Mouse (Mus musculus) MEL (cell line): ENCODE measurements around the gene Dhx35. TPM values are rescaled to one million over a fixed set of nuclear protein-coding genes. Genes with fewer than 3 reads are reported as not detected.

Source experiments
- DNase-seq: peaks from one replicate; pipeline ENCODE4 v3.0.0; 2011; ENCODE audit warnings: low read depth, low spot score
- H3K27ac ChIP-seq: 2 replicates; pipeline ENCODE4 v1.5.1; 2012; ENCODE audit warnings: low read depth, mild to moderate bottlenecking, control low read depth, low read length, moderate library complexity; ENCODE audit not compliant: control insufficient read depth
- H3K27me3 ChIP-seq, 2 experiments: fragments of 150-350 bp in 1 of 2; sonication (generic) in 1 of 2; 2 replicates each; pipeline ENCODE4 v1.6.1; 2012; ENCODE audit warnings: low read length in 2 of 2, mild to moderate bottlenecking in 2 of 2, improper control_type of control experiment in 1 of 2, moderate library complexity in 1 of 2; ENCODE audit not compliant: insufficient read depth in 2 of 2, control insufficient read depth in 1 of 2
- H3K36me3 ChIP-seq, 2 experiments: 2 replicates each; pipeline ENCODE4 v1.6.1; 2012 to 2014; ENCODE audit warnings: low read length in 2 of 2, improper control_type of control experiment in 1 of 2, inconsistent platforms in 1 of 2, mild to moderate bottlenecking in 1 of 2; ENCODE audit not compliant: insufficient read depth in 2 of 2, control insufficient read depth in 1 of 2
- H3K4me1 ChIP-seq, 2 experiments: fragments of 150-350 bp in 1 of 2; sonication (generic) in 1 of 2; 2 replicates each; pipeline ENCODE4 v1.6.1; 2012; ENCODE audit warnings: low read length in 2 of 2, improper control_type of control experiment in 1 of 2, mild to moderate bottlenecking in 1 of 2; ENCODE audit not compliant: insufficient read depth in 2 of 2, control insufficient read depth in 1 of 2
- H3K4me3 ChIP-seq, 2 experiments: fragments of 150-350 bp in 1 of 2; sonication (generic) in 1 of 2; 2 replicates each; pipeline ENCODE4 v1.5.1; 2012; ENCODE audit warnings: low read depth in 2 of 2, low read length in 2 of 2, mild to moderate bottlenecking in 2 of 2, moderate library complexity in 2 of 2, control low read depth in 1 of 2, improper control_type of control experiment in 1 of 2; ENCODE audit not compliant: control insufficient read depth in 1 of 2, insufficient read depth in 1 of 2
- H3K79me2 ChIP-seq: 2 replicates; pipeline ENCODE4 v1.6.1; 2012; ENCODE audit warnings: mild to moderate bottlenecking, low read length, moderate library complexity; ENCODE audit not compliant: control insufficient read depth, poor library complexity, insufficient read depth
- H3K9ac ChIP-seq: 2 replicates; pipeline ENCODE4 v1.6.1; 2012; ENCODE audit warnings: low read depth, mild to moderate bottlenecking, control low read depth, low read length, moderate library complexity; ENCODE audit not compliant: control insufficient read depth, poor library complexity, severe bottlenecking
- H3K9me3 ChIP-seq: fragments of 150-350 bp; sonication (generic); replicated peaks from 2 replicates; pipeline ENCODE4 v1.6.1; 2012; ENCODE audit warnings: mild to moderate bottlenecking, low read length, improper control_type of control experiment, moderate library complexity; ENCODE audit not compliant: insufficient read depth
- BHLHE40 ChIP-seq: IDR thresholded peaks from 2 replicates; pipeline ENCODE4 v1.6.1; 2012; ENCODE audit warnings: low read depth, mild to moderate bottlenecking, inconsistent platforms, low read length, improper control_type of control experiment, borderline replicate concordance
- CHD1 ChIP-seq: IDR thresholded peaks from 2 replicates; pipeline ENCODE4 v1.6.1; 2012; ENCODE audit warnings: low read depth, mild to moderate bottlenecking, inconsistent platforms, low read length, improper control_type of control experiment
- E2F4 ChIP-seq: IDR thresholded peaks from 2 replicates; pipeline ENCODE4 v1.6.1; 2011; ENCODE audit warnings: low read depth, low read length, improper control_type of control experiment, borderline replicate concordance
- EP300 ChIP-seq, 2 experiments: IDR thresholded peaks; 2 replicates each; pipeline ENCODE4 v1.6.1; 2011; ENCODE audit warnings: improper control_type of control experiment in 2 of 2, low read length in 2 of 2, low read depth in 1 of 2, mild to moderate bottlenecking in 1 of 2
- ETS1 ChIP-seq: IDR thresholded peaks from 2 replicates; pipeline ENCODE4 v1.6.1; 2012; ENCODE audit warnings: low read depth, mild to moderate bottlenecking, inconsistent platforms, low read length, improper control_type of control experiment, moderate library complexity
- GABPA ChIP-seq: IDR thresholded peaks from 2 replicates; pipeline ENCODE4 v1.6.1; 2012; ENCODE audit warnings: low read depth, mild to moderate bottlenecking, inconsistent platforms, low read length, improper control_type of control experiment, moderate library complexity
- GATA1 ChIP-seq: IDR thresholded peaks from 2 replicates; pipeline ENCODE4 v1.6.1; 2011; ENCODE audit warnings: low read depth, low read length, improper control_type of control experiment
- MAFK ChIP-seq: IDR thresholded peaks from 2 replicates; pipeline ENCODE4 v1.6.1; 2011; ENCODE audit warnings: low read depth, mild to moderate bottlenecking, low read length, improper control_type of control experiment, borderline replicate concordance
- MAX ChIP-seq: IDR thresholded peaks from 2 replicates; pipeline ENCODE4 v1.6.1; 2011; ENCODE audit warnings: low read length, improper control_type of control experiment
- MEF2A ChIP-seq: IDR thresholded peaks from 2 replicates; pipeline ENCODE4 v1.6.1; 2014; ENCODE audit warnings: low read depth, mild to moderate bottlenecking, inconsistent platforms, low read length, improper control_type of control experiment; ENCODE audit not compliant: poor library complexity, insufficient replicate concordance, severe bottlenecking; ENCODE audit errors: extremely low read depth
- MXI1 ChIP-seq: IDR thresholded peaks from 2 replicates; pipeline ENCODE4 v1.6.1; 2011; ENCODE audit warnings: mild to moderate bottlenecking, low read depth, low read length, improper control_type of control experiment
- MYB ChIP-seq: IDR thresholded peaks from 2 replicates; pipeline ENCODE4 v1.6.1; 2011; ENCODE audit warnings: mild to moderate bottlenecking, low read depth, low read length, improper control_type of control experiment
- MYC ChIP-seq: IDR thresholded peaks from 2 replicates; pipeline ENCODE4 v1.6.1; 2011; ENCODE audit warnings: low read depth, mild to moderate bottlenecking, low read length, improper control_type of control experiment, moderate library complexity
- NRF1 ChIP-seq: IDR thresholded peaks from 2 replicates; pipeline ENCODE4 v1.6.1; 2014; ENCODE audit warnings: low read depth, mild to moderate bottlenecking, inconsistent platforms, low read length, improper control_type of control experiment, moderate library complexity; ENCODE audit not compliant: poor library complexity, insufficient read depth, severe bottlenecking
- POLR2A ChIP-seq, 2 experiments: IDR thresholded peaks; 2 replicates each; pipeline ENCODE4 v1.6.1; 2011 to 2012; ENCODE audit warnings: low read length in 2 of 2, mild to moderate bottlenecking in 2 of 2, control low read depth in 1 of 2, improper control_type of control experiment in 1 of 2, low read depth in 1 of 2, moderate library complexity in 1 of 2; ENCODE audit not compliant: control insufficient read depth in 1 of 2, insufficient read depth in 1 of 2, poor library complexity in 1 of 2
- POLR2AphosphoS2 ChIP-seq: IDR thresholded peaks from 2 replicates; pipeline ENCODE4 v1.6.1; 2011; ENCODE audit warnings: low read length, improper control_type of control experiment
- POLR2AphosphoS5 ChIP-seq: IDR thresholded peaks from 2 replicates; pipeline ENCODE4 v1.6.1; 2012; ENCODE audit warnings: low read depth, borderline replicate concordance, mild to moderate bottlenecking, inconsistent platforms, low read length, moderate library complexity, mixed read lengths
- RCOR1 ChIP-seq: IDR thresholded peaks from 2 replicates; pipeline ENCODE4 v1.6.1; 2012; ENCODE audit warnings: low read depth, mild to moderate bottlenecking, inconsistent platforms, low read length, improper control_type of control experiment
- SIN3A ChIP-seq: IDR thresholded peaks from 2 replicates; pipeline ENCODE4 v1.6.1; 2012; ENCODE audit warnings: low read length, improper control_type of control experiment, inconsistent platforms
- TAL1 ChIP-seq: IDR thresholded peaks from 2 replicates; pipeline ENCODE4 v1.6.1; 2012; ENCODE audit warnings: mild to moderate bottlenecking, inconsistent platforms, low read length, moderate library complexity, mixed read lengths
- TCF12 ChIP-seq: IDR thresholded peaks from 2 replicates; pipeline ENCODE4 v1.6.1; 2014; ENCODE audit warnings: low read depth, mild to moderate bottlenecking, inconsistent platforms, low read length, improper control_type of control experiment, moderate library complexity
- UBTF ChIP-seq: IDR thresholded peaks from 2 replicates; pipeline ENCODE4 v1.6.1; 2012; ENCODE audit warnings: low read depth, mild to moderate bottlenecking, inconsistent platforms, low read length, improper control_type of control experiment, moderate library complexity, borderline replicate concordance; ENCODE audit not compliant: insufficient read depth
- USF1 ChIP-seq: IDR thresholded peaks from 2 replicates; pipeline ENCODE4 v1.6.1; 2014; ENCODE audit warnings: low read depth, mild to moderate bottlenecking, inconsistent platforms, low read length, improper control_type of control experiment, moderate library complexity
- ZNF384 ChIP-seq: IDR thresholded peaks from 2 replicates; pipeline ENCODE4 v1.6.1; 2012; ENCODE audit warnings: low read depth, mild to moderate bottlenecking, inconsistent platforms, low read length, improper control_type of control experiment
- polyA plus RNA-seq, 2 experiments: library from polyadenylated mRNA; stranded (reverse) in 1 of 2; unstranded in 1 of 2; fragments of >175 nt in 1 of 2; fragments of >200 nt in 1 of 2; gene quantifications; 2 replicates each; pipeline versions ENCODE4 v1.2.1 to v1.2.4; 2012; ENCODE audit warnings: low replicate concordance in 2 of 2, low read depth in 1 of 2; ENCODE audit not compliant: insufficient read length in 2 of 2, insufficient read depth in 1 of 2, missing spikeins in 1 of 2
- total RNA-seq: library from RNA; depleted of rRNA; stranded (reverse); fragments of 300-350 nt; gene quantifications from 2 replicates; pipeline ENCODE4 v1.2.3, GENCODE M21; 2012

Dhx35 gene
- total and polyA plus RNA-seq, 3 experiments, result 18.5 to 23.6 TPM; not detected in 1

DNA sequence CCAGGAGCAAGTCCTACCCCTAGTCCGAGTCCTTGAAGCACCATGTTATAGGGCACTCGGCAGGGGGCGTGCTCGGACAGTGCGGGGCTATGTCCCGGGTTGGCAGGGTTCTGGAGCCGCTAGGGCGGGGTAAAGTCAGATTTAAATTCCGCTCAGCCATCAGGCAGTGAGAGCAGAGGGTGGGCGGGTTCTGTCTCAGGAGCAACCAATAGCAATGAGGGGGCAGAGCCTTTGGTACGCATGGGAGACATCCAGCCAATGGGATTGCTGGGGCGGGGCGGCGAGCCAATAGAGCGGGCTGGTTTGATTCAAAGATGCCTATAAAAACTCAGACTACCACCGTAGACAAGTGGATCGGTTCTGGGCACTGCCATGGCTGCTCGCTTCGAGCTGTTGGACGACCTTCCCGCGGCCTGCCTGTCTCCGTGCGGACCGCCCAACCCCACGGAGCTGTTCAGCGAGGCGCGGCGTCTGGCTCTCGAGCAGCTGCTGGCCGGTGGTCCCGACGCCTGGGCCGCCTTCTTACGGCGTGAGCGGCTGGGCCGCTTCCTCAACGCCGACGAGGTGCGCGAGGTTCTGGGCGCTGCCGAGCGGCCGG lies 26.8 kb upstream of the Dhx35 start, which contains the start of gene Fam83d (continued):
- TF ChIP-seq E2F4, result no peak
- TF ChIP-seq POLR2AphosphoS5, result no peak
- TF ChIP-seq POLR2AphosphoS2, result no peak

- Histone ChIP-seq H3K4me1 (peaks cover 0 to 13% of the 10 kb centered on the region in 2 experiments; a peak in 2 of 4 replicates), H3K36me3 (peaks cover 0 to 5% of the 10 kb centered on the region in 2 experiments; a peak in 1 of 4 replicates)
These were observed 26.3 kb upstream of the Dhx35 start for GRCm38 (mm10) chr2:158768350-158768749.

GRCm38 (mm10) chr2:158768771-158769170 lies 25.8 kb upstream of the Dhx35 start:
- H3K79me2 ChIP-seq, result peaks cover 2% of the 10 kb centered on the region; the same call in 1 of the 2 replicates
- H3K4me3 ChIP-seq, result peak overlapping the region; percentile 67 to 84
- peaks cover 0 to 2% of the 10 kb centered on the region in 2 experiments; a peak in 1 of 4 replicates for H3K27me3 ChIP-seq
- no peaks in the 10 kb centered on the region for H3K9me3 ChIP-seq
- peak; percentile 61 for DNase-seq
- TF ChIP-seq EP300 (IDR thresholded peaks at IDR 0.05; ENCODE audit: low read depth in 1 of 2, low read length in 2 of 2), result peak; percentile 43 to 67
- 0 out of 2 replicates have a peak, but pooled peaks have one; percentile 23 for TF ChIP-seq BHLHE40
- no peak for TF ChIP-seq CHD1
- peak; percentile 51 for TF ChIP-seq MXI1
- TF ChIP-seq POLR2A (IDR thresholded peaks at IDR 0.05; ENCODE audit: control insufficient read depth in 1 of 2, insufficient read depth in 1 of 2, low read depth in 1 of 2, low read length in 2 of 2, poor library complexity in 1 of 2), result no peak
- no peak for TF ChIP-seq TAL1
- TF ChIP-seq ETS1, result peak; percentile 64
- no peak for TF ChIP-seq ZNF384
- peak; percentile 58 for TF ChIP-seq SIN3A
- TF ChIP-seq MEF2A, result peak; percentile 73; the same call in 1 of the 2 replicates
- no peak for TF ChIP-seq NRF1
- no peak for TF ChIP-seq MAFK
- TF ChIP-seq MAX, result no peak; the same call in 1 of the 2 replicates
- peak; percentile 57; the same call in 1 of the 2 replicates for TF ChIP-seq TCF12
- TF ChIP-seq GABPA, result no peak
- TF ChIP-seq RCOR1, result peak; percentile 66; the same call in 1 of the 2 replicates
- no peak for TF ChIP-seq USF1
- TF ChIP-seq GATA1, result peak; percentile 74
- TF ChIP-seq MYC, result 0 out of 2 replicates have a peak, but pooled peaks have one; percentile 42
- peaks cover 0 to 5% of the 10 kb centered on the region in 2 experiments; a peak in 1 of 4 replicates for H3K36me3 ChIP-seq
- peaks cover 0 to 13% of the 10 kb centered on the region in 2 experiments; a peak in 2 of 4 replicates for H3K4me1 ChIP-seq
- H3K9ac ChIP-seq, result peak overlapping the region; percentile 49
- H3K27ac ChIP-seq, result peak overlapping the region; percentile 32

More at GRCm38 (mm10) chr2:158768350-158768749, 26.3 kb upstream of the Dhx35 start:
- peaks cover 0 to 2% of the 10 kb centered on the region in 2 experiments; a peak in 2 of 4 replicates for H3K27me3 ChIP-seq
- TF ChIP-seq MAFK (no peak), CHD1 (no peak), MYB (no peak), UBTF (peak; percentile 86; the same call in 1 of the 2 replicates)
- H3K79me2 ChIP-seq, result peaks cover 2% of the 10 kb centered on the region; the same call in 1 of the 2 replicates
- peak overlapping the region; percentile 49 for H3K9ac ChIP-seq
- peak; percentile 77 for DNase-seq
- peak overlapping the region; percentile 32 for H3K27ac ChIP-seq
- H3K4me3 ChIP-seq, result peak overlapping the region; percentile 67 to 84
- H3K9me3 ChIP-seq, result no peaks in the 10 kb centered on the region
